Mouse (Mus musculus) hindbrain, embryonic 16.5 days (tissue): ENCODE measurements at regions not wholly inside any gene's neighbourhood (a gene's known extent, or its start where the extent isn't known, plus 50 kb on each side); places are given as distances from the start of the nearest gene placed in this dataset.

Source experiments
- ATAC-seq: fragments of 200-750 bp; cut with Nextera tagmentation; 2 replicates; pipeline ENCODE4 v1.8.0; 2017; ENCODE audit warnings: moderate TSS enrichment, moderate library complexity
- H3K27ac ChIP-seq: fragments of 300-500 bp; sonication (generic); 2 replicates; pipeline ENCODE4 v1.5.1; 2014; ENCODE audit warnings: low read depth, mild to moderate bottlenecking, control low read depth, low read length, moderate library complexity
- H3K27me3 ChIP-seq: fragments of 300-500 bp; sonication (generic); replicated peaks from 2 replicates; pipeline ENCODE4 v1.6.1; 2014; ENCODE audit warnings: low read length; ENCODE audit not compliant: control insufficient read depth, insufficient read depth
- H3K36me3 ChIP-seq: fragments of 300-500 bp; sonication (generic); 2 replicates; pipeline ENCODE4 v1.6.1; 2014; ENCODE audit warnings: mild to moderate bottlenecking, low read length, moderate library complexity, mixed read lengths; ENCODE audit not compliant: control insufficient read depth, insufficient read depth
- H3K4me1 ChIP-seq: fragments of 300-500 bp; sonication (generic); 2 replicates; pipeline ENCODE4 v1.6.1; 2014; ENCODE audit warnings: low read depth, low read length; ENCODE audit not compliant: control insufficient read depth, insufficient read depth
- H3K4me2 ChIP-seq: fragments of 300-500 bp; sonication (generic); 2 replicates; pipeline ENCODE4 v1.6.1; 2014; ENCODE audit warnings: mild to moderate bottlenecking, low read length, control low read depth, moderate library complexity
- H3K4me3 ChIP-seq: fragments of 300-500 bp; sonication (generic); 2 replicates; pipeline ENCODE4 v1.5.1; 2014; ENCODE audit warnings: mild to moderate bottlenecking, low read length, control low read depth, moderate library complexity
- H3K9ac ChIP-seq: fragments of 300-500 bp; sonication (generic); 2 replicates; pipeline ENCODE4 v1.6.1; 2014; ENCODE audit warnings: low read depth, mild to moderate bottlenecking, control low read depth, low read length, moderate library complexity
- H3K9me3 ChIP-seq: fragments of 300-500 bp; sonication (generic); 2 replicates; pipeline ENCODE4 v1.6.1; 2014; ENCODE audit warnings: mild to moderate bottlenecking, low read length, moderate library complexity; ENCODE audit not compliant: control insufficient read depth
- WGBS: fragments of 180-500 bp; shearing (Covaris S2); extraction: QIAGEN DNeasy Blood & Tissue Kit; methylation state at CpG from one replicate; pipeline ENCODE4 v1.1.7; 2014; 5-methylcytosine and 5-hydroxymethylcytosine counted together

GRCm38 (mm10) chr3:147445066-147445844 lies 593.1 kb downstream of the Ttll7 start:
- WGBS, result 77% methylated on average over 5 of the region's 5 CpGs
- no peak overlapping the region for H3K9ac ChIP-seq
- no peak for ATAC-seq

GRCm38 (mm10) chr3:147445884-147446283 lies 593.7 kb downstream of the Ttll7 start:
- Histone ChIP-seq H3K4me2 (no peak overlapping the region), H3K4me3 (no peak overlapping the region), H3K27me3 (no peaks in the 10 kb centered on the region), H3K9me3 (no peaks in the 10 kb centered on the region), H3K36me3 (no peaks in the 10 kb centered on the region), H3K4me1 (no peaks in the 10 kb centered on the region), H3K9ac (no peak overlapping the region), H3K27ac (no peak overlapping the region)
- ATAC-seq, result no peak
- WGBS, result 90% methylated on average over 8 of the region's 8 CpGs

More at GRCm38 (mm10) chr3:147445066-147445844, 593.1 kb downstream of the Ttll7 start:
- H3K9me3 ChIP-seq, result no peaks in the 10 kb centered on the region
- no peak overlapping the region for H3K4me3 ChIP-seq
- H3K4me2 ChIP-seq, result no peak overlapping the region
- no peaks in the 10 kb centered on the region for H3K36me3 ChIP-seq
- no peaks in the 10 kb centered on the region for H3K27me3 ChIP-seq
- no peak overlapping the region for H3K27ac ChIP-seq
- no peaks in the 10 kb centered on the region for H3K4me1 ChIP-seq

- no peaks in the 10 kb centered on the region for H3K36me3 ChIP-seq
- no peaks in the 10 kb centered on the region for H3K4me1 ChIP-seq
- H3K4me2 ChIP-seq, result no peak overlapping the region
- H3K9ac ChIP-seq, result no peak overlapping the region
- no peaks in the 10 kb centered on the region for H3K9me3 ChIP-seq
- H3K4me3 ChIP-seq, result no peak overlapping the region
- no peak overlapping the region for H3K27ac ChIP-seq
- no peaks in the 10 kb centered on the region for H3K27me3 ChIP-seq
- no peak for ATAC-seq
- WGBS, result 56% methylated on average over 4 of the region's 4 CpGs
These were observed 600.0 kb downstream of the Ttll7 start for GRCm38 (mm10) chr3:147452176-147452575.

- H3K9me3 ChIP-seq, result no peaks in the 10 kb centered on the region
- no peaks in the 10 kb centered on the region for H3K4me1 ChIP-seq
- no peak overlapping the region for H3K4me3 ChIP-seq
- H3K4me2 ChIP-seq, result no peak overlapping the region
- 46% methylated on average over 3 of the region's 3 CpGs for WGBS
- H3K36me3 ChIP-seq, result no peaks in the 10 kb centered on the region
- no peak for ATAC-seq
- no peak overlapping the region for H3K27ac ChIP-seq
- no peak overlapping the region for H3K9ac ChIP-seq
- H3K27me3 ChIP-seq, result no peaks in the 10 kb centered on the region
These were observed 603.2 kb downstream of the Ttll7 start for GRCm38 (mm10) chr3:147455383-147455782.

DNA sequence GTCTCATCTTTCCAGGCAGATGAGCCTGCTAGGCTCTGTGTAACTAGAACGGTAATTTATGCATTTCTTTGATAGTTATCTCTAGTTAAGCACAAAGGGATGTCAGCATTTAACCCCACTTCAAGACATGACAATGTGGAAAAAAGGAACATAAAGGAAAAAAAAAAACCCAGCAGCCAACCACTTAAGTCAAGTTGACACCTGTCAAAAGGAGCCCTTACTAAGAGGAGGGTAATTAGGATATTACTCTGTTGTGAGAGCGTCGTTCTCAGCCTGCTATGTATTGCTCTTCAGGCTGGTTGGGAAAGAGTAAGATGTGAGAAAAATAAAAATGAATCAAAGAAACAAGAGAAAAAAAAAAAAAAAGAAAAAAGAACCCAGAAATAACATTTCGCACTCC lies 604.1 kb downstream of the Ttll7 start:
- 63% methylated on average over 4 of the region's 4 CpGs for WGBS
- no peaks in the 10 kb centered on the region for H3K27me3 ChIP-seq
- H3K4me2 ChIP-seq, result no peak overlapping the region
- H3K9ac ChIP-seq, result no peak overlapping the region
- no peaks in the 10 kb centered on the region for H3K9me3 ChIP-seq
- H3K36me3 ChIP-seq, result no peaks in the 10 kb centered on the region
- no peak overlapping the region for H3K4me3 ChIP-seq
- no peak for ATAC-seq
- no peak overlapping the region for H3K27ac ChIP-seq
- H3K4me1 ChIP-seq, result no peaks in the 10 kb centered on the region

DNA sequence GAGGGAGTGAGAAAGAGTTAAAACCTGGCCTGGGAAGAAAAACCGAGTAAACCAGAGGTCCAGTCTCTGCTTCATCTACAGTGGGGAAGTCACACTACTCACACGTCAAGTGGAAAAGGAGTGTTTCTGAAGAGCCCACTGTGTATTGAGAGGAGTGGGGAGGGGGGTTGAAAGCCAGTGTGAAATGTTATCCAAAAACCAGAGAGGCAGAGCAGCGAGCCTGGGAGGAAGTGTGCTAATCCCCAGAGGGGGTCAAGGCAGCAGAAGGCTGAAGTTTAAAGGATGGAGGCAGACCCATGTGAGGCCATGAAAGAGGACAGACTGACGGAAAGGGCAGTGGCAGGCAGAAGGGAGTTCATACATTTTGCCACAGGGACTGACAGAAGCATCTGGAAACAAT lies 605.9 kb downstream of the Ttll7 start:
- Histone ChIP-seq H3K27me3 (no peaks in the 10 kb centered on the region), H3K9me3 (no peaks in the 10 kb centered on the region), H3K4me2 (no peak overlapping the region), H3K4me1 (no peaks in the 10 kb centered on the region), H3K9ac (no peak overlapping the region), H3K36me3 (no peaks in the 10 kb centered on the region), H3K4me3 (no peak overlapping the region), H3K27ac (no peak overlapping the region)
- ATAC-seq, result no peak
- 58% methylated on average over 4 of the region's 4 CpGs for WGBS

DNA sequence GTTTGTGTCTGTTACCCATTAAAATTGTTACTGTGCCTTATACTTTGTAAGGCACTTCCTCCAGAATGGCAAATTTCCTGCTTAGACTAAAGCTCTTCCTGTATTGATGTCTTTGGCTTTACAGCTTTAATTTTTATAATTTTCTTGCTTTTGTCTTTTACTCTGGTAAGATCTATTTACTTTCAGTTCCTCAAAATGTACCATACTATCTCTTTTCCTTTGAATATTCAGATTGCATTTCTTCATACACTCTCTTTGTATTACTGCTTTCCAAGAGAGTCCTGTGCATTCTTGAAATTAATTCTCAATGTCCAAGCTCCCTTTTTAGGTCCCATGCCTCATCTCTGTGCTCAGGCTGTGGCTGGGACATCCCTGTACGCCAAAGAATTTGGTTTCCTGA lies 627.7 kb downstream of the Ttll7 start:
- Histone ChIP-seq H3K27ac (no peak overlapping the region), H3K36me3 (no peaks in the 10 kb centered on the region), H3K9me3 (no peaks in the 10 kb centered on the region), H3K27me3 (no peaks in the 10 kb centered on the region), H3K4me1 (no peaks in the 10 kb centered on the region), H3K4me3 (no peak overlapping the region), H3K4me2 (no peak overlapping the region), H3K9ac (no peak overlapping the region)
- ATAC-seq, result no peak
- 79% methylated on average over 1 of the region's 1 CpGs for WGBS
